Mouse (Mus musculus) midbrain, embryonic 13.5 days (tissue): Measurements from ENCODE around the gene Gpr83. TPM values are rescaled to one million over a fixed set of nuclear protein-coding genes. Genes with fewer than 3 reads are reported as not detected.

ENCODE experiments used
- ATAC-seq: fragments of 200-750 bp; cut with Nextera tagmentation; 2 replicates; pipeline ENCODE4 v1.8.0; 2017; ENCODE audit warnings: mild to moderate bottlenecking, moderate TSS enrichment, moderate library complexity
- H3K27ac ChIP-seq: fragments of 300-500 bp; sonication (generic); 2 replicates; pipeline ENCODE4 v1.5.1; 2015; ENCODE audit warnings: inconsistent platforms, mild to moderate bottlenecking, moderate library complexity
- H3K27me3 ChIP-seq: fragments of 300-500 bp; sonication (generic); 2 replicates; pipeline ENCODE4 v1.6.1; 2015; ENCODE audit warnings: mild to moderate bottlenecking, inconsistent platforms
- H3K36me3 ChIP-seq: fragments of 300-500 bp; sonication (generic); 2 replicates; pipeline ENCODE4 v1.6.1; 2015; ENCODE audit warnings: mild to moderate bottlenecking, inconsistent platforms
- H3K4me1 ChIP-seq: fragments of 300-500 bp; sonication (generic); replicated peaks from 2 replicates; pipeline ENCODE4 v1.6.1; 2015; ENCODE audit warnings: inconsistent platforms
- H3K4me2 ChIP-seq: fragments of 300-500 bp; sonication (generic); replicated peaks from 2 replicates; pipeline ENCODE4 v1.6.1; 2015; ENCODE audit warnings: moderate library complexity, mild to moderate bottlenecking, inconsistent platforms
- H3K4me3 ChIP-seq: fragments of 300-500 bp; sonication (generic); replicated peaks from 2 replicates; pipeline ENCODE4 v1.5.1; 2015; ENCODE audit warnings: mild to moderate bottlenecking, inconsistent platforms
- H3K9ac ChIP-seq: fragments of 300-500 bp; sonication (generic); replicated peaks from 2 replicates; pipeline ENCODE4 v1.6.1; 2015; ENCODE audit warnings: mild to moderate bottlenecking, inconsistent platforms
- H3K9me3 ChIP-seq: fragments of 300-500 bp; sonication (generic); 2 replicates; pipeline ENCODE4 v1.6.1; 2016; ENCODE audit warnings: mild to moderate bottlenecking, inconsistent platforms
- WGBS: fragments of 180-500 bp; shearing (Covaris S2); methylation state at CpG from one replicate; pipeline ENCODE4 v1.1.7; 2015; 5-methylcytosine and 5-hydroxymethylcytosine counted together
- polyA plus RNA-seq: library from polyadenylated mRNA; unstranded; fragments of >200 nt; fragmentation: Nextera tagmentation; extraction: Ambion mirVana; gene quantifications from 2 replicates; pipeline ENCODE4 v1.2.1, GENCODE M21; 2015

Gene Gpr83
- polyA plus RNA-seq, 1 experiment from 2014 or later, result 2.8 TPM

DNA sequence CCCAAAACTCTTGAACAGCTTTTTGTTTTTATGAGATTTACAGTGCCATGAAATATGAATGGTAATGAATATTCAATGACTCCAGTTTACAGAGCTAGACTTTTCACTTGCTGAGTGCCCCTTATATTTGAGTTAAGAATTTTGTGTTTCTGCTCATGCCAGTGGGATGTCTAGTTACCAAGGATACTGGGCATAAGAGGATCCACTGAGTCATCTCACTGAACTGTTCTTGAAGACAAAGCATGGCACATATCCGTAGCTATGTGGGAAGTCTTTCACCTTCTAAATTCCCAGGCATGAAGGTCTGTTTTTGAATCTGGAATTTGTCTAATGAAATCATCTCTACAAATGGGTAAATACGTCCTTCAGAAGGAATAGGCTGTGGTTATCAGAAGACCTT, 52.0 kb downstream of the Gpr83 start:
- no peaks in the 10 kb centered on the region for H3K27me3 ChIP-seq
- H3K4me1 ChIP-seq, result peaks cover 6% of the 10 kb centered on the region
- ATAC-seq, result no peak
- whole genome bisulfite sequencing, result 81% methylated on average over 2 of the region's 2 CpGs
- H3K9me3 ChIP-seq, result no peaks in the 10 kb centered on the region
- no peak overlapping the region for H3K4me3 ChIP-seq
- no peak overlapping the region for H3K27ac ChIP-seq
- H3K4me2 ChIP-seq, result no peak overlapping the region
- H3K36me3 ChIP-seq, result no peaks in the 10 kb centered on the region
- H3K9ac ChIP-seq, result no peak overlapping the region

DNA sequence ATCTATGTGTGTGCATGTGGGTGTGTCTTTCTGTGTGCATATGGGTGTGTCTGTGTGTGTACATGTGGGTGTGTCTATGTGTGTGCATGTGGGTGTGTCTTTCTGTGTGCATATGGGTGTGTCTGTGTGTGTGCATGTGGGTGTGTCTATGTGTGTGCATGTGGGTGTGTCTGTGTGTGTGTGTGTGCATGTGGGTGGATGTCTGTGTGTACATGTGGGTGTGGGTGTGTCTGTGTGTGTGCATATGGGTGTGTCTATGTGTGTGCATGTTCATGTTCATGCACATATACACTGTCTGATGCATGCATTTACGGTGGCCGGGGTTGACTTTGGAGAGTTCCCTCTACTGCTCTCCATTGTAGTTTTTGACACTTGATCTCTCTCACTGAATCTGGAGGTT, 57.7 kb downstream of the Gpr83 start:
- 94% methylated on average over 2 of the region's 2 CpGs for WGBS
- Histone ChIP-seq H3K36me3 (no peaks in the 10 kb centered on the region), H3K27me3 (no peaks in the 10 kb centered on the region), H3K9me3 (no peaks in the 10 kb centered on the region), H3K4me1 (0 out of 2 replicates have a peak, but pooled peaks cover 3% of the 10 kb centered on the region), H3K4me2 (no peak overlapping the region), H3K27ac (no peak overlapping the region), H3K4me3 (no peak overlapping the region), H3K9ac (no peak overlapping the region)
- ATAC-seq, result no peak

GRCm38 (mm10) chr9:14918825-14919668, 59.0 kb downstream of the Gpr83 start:
- WGBS, result 78% methylated on average over 5 of the region's 5 CpGs
- Histone ChIP-seq H3K9me3 (no peaks in the 10 kb centered on the region), H3K27ac (no peak overlapping the region), H3K27me3 (no peaks in the 10 kb centered on the region), H3K36me3 (no peaks in the 10 kb centered on the region), H3K4me2 (no peak overlapping the region), H3K4me3 (no peak overlapping the region), H3K4me1 (0 out of 2 replicates have a peak, but pooled peaks cover 3% of the 10 kb centered on the region), H3K9ac (no peak overlapping the region)
- no peak for ATAC-seq

Other genes with a start within 250 kb of the Gpr83 start
- 9.8 and 9.9 TPM in 2 replicates for gene Amotl1, start 215.2 kb upstream of the Gpr83 start, polyA plus RNA-seq
- 0.19 and 0.43 TPM in 2 replicates for gene Piwil4, start 119.5 kb upstream of the Gpr83 start, polyA plus RNA-seq
- gene Fut4, start 107.8 kb upstream of the Gpr83 start, polyA plus RNA-seq, result 1.0 and 1.4 TPM in 2 replicates
- gene 1700012B09Rik, start 89.2 kb upstream of the Gpr83 start, polyA plus RNA-seq, result 0.52 and 0.73 TPM in 2 replicates
- 14.2 and 17.6 TPM in 2 replicates for gene Mre11a, start 75.6 kb upstream of the Gpr83 start, polyA plus RNA-seq
- 38.6 and 45.0 TPM in 2 replicates for gene Ankrd49, start 75.4 kb upstream of the Gpr83 start, polyA plus RNA-seq
- not detected in 2 replicates for gene Izumo1r, start 43.7 kb downstream of the Gpr83 start, polyA plus RNA-seq
- 144 and 155 TPM in 2 replicates for gene Panx1, start 185.3 kb downstream of the Gpr83 start, polyA plus RNA-seq